Mouse (Mus musculus): ENCODE results near the gene Adamtsl2. TPM values are rescaled to one million over a fixed set of nuclear protein-coding genes. Genes with fewer than 3 reads are reported as not detected.

Gene Adamtsl2
- polyA plus RNA-seq, 1 experiment = 3.1 TPM

- TF ChIP-seq POLR2A (IDR thresholded peaks at IDR 0.05; ENCODE audit: control insufficient read depth, low read depth, low read length) (no peak), CTCF (IDR thresholded peaks at IDR 0.05; ENCODE audit: control insufficient read depth, insufficient read depth, insufficient replicate concordance, low read depth, low read length) (no peak)
- Histone ChIP-seq H3K36me3 (ENCODE audit: control insufficient read depth, insufficient read depth, low read length) (no peaks in the 10 kb centered on the region), H3K4me3 (ENCODE audit: control insufficient read depth, low read depth, low read length) (no peak overlapping the region), H3K27ac (ENCODE audit: control insufficient read depth, insufficient read depth, low read depth, low read length) (no peak overlapping the region), H3K27me3 (ENCODE audit: control insufficient read depth, insufficient read depth, low read length) (no peaks in the 10 kb centered on the region), H3K4me1 (ENCODE audit: control insufficient read depth, insufficient read depth, low read length) (no peaks in the 10 kb centered on the region)
Measured at GRCm38 (mm10) chr2:27122578-27122977, 43.4 kb downstream of the Adamtsl2 start.

GRCm38 (mm10) chr2:27123121-27123520, 43.9 kb downstream of the Adamtsl2 start:
- TF ChIP-seq CTCF (IDR thresholded peaks at IDR 0.05; ENCODE audit: control insufficient read depth, insufficient read depth, insufficient replicate concordance, low read depth, low read length) = no peak
- no peak for TF ChIP-seq POLR2A (IDR thresholded peaks at IDR 0.05; ENCODE audit: control insufficient read depth, low read depth, low read length)
- no peak overlapping the region for H3K27ac ChIP-seq (ENCODE audit: control insufficient read depth, insufficient read depth, low read depth, low read length)
- H3K4me1 ChIP-seq (ENCODE audit: control insufficient read depth, insufficient read depth, low read length) = no peaks in the 10 kb centered on the region

GRCm38 (mm10) chr2:27125979-27126378, 46.8 kb downstream of the Adamtsl2 start:
- TF ChIP-seq CTCF (IDR thresholded peaks at IDR 0.05; ENCODE audit: control insufficient read depth, insufficient read depth, insufficient replicate concordance, low read depth, low read length) (peak; percentile 94), POLR2A (IDR thresholded peaks at IDR 0.05; ENCODE audit: control insufficient read depth, low read depth, low read length) (no peak)
- no peak overlapping the region for H3K4me3 ChIP-seq (ENCODE audit: control insufficient read depth, low read depth, low read length)
- H3K36me3 ChIP-seq (ENCODE audit: control insufficient read depth, insufficient read depth, low read length) = no peaks in the 10 kb centered on the region
- no peak overlapping the region for H3K27ac ChIP-seq (ENCODE audit: control insufficient read depth, insufficient read depth, low read depth, low read length)
- H3K4me1 ChIP-seq (ENCODE audit: control insufficient read depth, insufficient read depth, low read length) = no peaks in the 10 kb centered on the region
- no peaks in the 10 kb centered on the region for H3K27me3 ChIP-seq (ENCODE audit: control insufficient read depth, insufficient read depth, low read length)

More at GRCm38 (mm10) chr2:27123121-27123520, 43.9 kb downstream of the Adamtsl2 start:
- H3K4me3 ChIP-seq (ENCODE audit: control insufficient read depth, low read depth, low read length) = no peak overlapping the region
- H3K27me3 ChIP-seq (ENCODE audit: control insufficient read depth, insufficient read depth, low read length) = no peaks in the 10 kb centered on the region
- no peaks in the 10 kb centered on the region for H3K36me3 ChIP-seq (ENCODE audit: control insufficient read depth, insufficient read depth, low read length)

GRCm38 (mm10) chr2:27126496-27126895, 47.3 kb downstream of the Adamtsl2 start:
- H3K36me3 ChIP-seq (ENCODE audit: control insufficient read depth, insufficient read depth, low read length) = no peaks in the 10 kb centered on the region
- no peaks in the 10 kb centered on the region for H3K27me3 ChIP-seq (ENCODE audit: control insufficient read depth, insufficient read depth, low read length)
- no peak overlapping the region for H3K27ac ChIP-seq (ENCODE audit: control insufficient read depth, insufficient read depth, low read depth, low read length)
- H3K4me3 ChIP-seq (ENCODE audit: control insufficient read depth, low read depth, low read length) = no peak overlapping the region
- H3K4me1 ChIP-seq (ENCODE audit: control insufficient read depth, insufficient read depth, low read length) = no peaks in the 10 kb centered on the region
- TF ChIP-seq POLR2A (IDR thresholded peaks at IDR 0.05; ENCODE audit: control insufficient read depth, low read depth, low read length) (no peak), CTCF (IDR thresholded peaks at IDR 0.05; ENCODE audit: control insufficient read depth, insufficient read depth, insufficient replicate concordance, low read depth, low read length) (no peak)

- no peak for TF ChIP-seq POLR2A (IDR thresholded peaks at IDR 0.05; ENCODE audit: control insufficient read depth, low read depth, low read length)
- no peak for TF ChIP-seq CTCF (IDR thresholded peaks at IDR 0.05; ENCODE audit: control insufficient read depth, insufficient read depth, insufficient replicate concordance, low read depth, low read length)
- Histone ChIP-seq H3K4me1 (ENCODE audit: control insufficient read depth, insufficient read depth, low read length) (no peaks in the 10 kb centered on the region), H3K27ac (ENCODE audit: control insufficient read depth, insufficient read depth, low read depth, low read length) (no peak overlapping the region), H3K4me3 (ENCODE audit: control insufficient read depth, low read depth, low read length) (no peak overlapping the region), H3K27me3 (ENCODE audit: control insufficient read depth, insufficient read depth, low read length) (no peaks in the 10 kb centered on the region), H3K36me3 (ENCODE audit: control insufficient read depth, insufficient read depth, low read length) (no peaks in the 10 kb centered on the region)
Measured at GRCm38 (mm10) chr2:27128990-27129389, 49.8 kb downstream of the Adamtsl2 start.

- TF ChIP-seq CTCF (IDR thresholded peaks at IDR 0.05; ENCODE audit: control insufficient read depth, insufficient read depth, insufficient replicate concordance, low read depth, low read length) (no peak), POLR2A (IDR thresholded peaks at IDR 0.05; ENCODE audit: control insufficient read depth, low read depth, low read length) (no peak)
- Histone ChIP-seq H3K4me1 (ENCODE audit: control insufficient read depth, insufficient read depth, low read length) (no peaks in the 10 kb centered on the region), H3K27ac (ENCODE audit: control insufficient read depth, insufficient read depth, low read depth, low read length) (no peak overlapping the region), H3K4me3 (ENCODE audit: control insufficient read depth, low read depth, low read length) (no peak overlapping the region), H3K27me3 (ENCODE audit: control insufficient read depth, insufficient read depth, low read length) (no peaks in the 10 kb centered on the region), H3K36me3 (ENCODE audit: control insufficient read depth, insufficient read depth, low read length) (no peaks in the 10 kb centered on the region)
Measured at GRCm38 (mm10) chr2:27135935-27136334, 56.8 kb downstream of the Adamtsl2 start.

- no peak for TF ChIP-seq CTCF (IDR thresholded peaks at IDR 0.05; ENCODE audit: control insufficient read depth, insufficient read depth, insufficient replicate concordance, low read depth, low read length)
- no peak for TF ChIP-seq POLR2A (IDR thresholded peaks at IDR 0.05; ENCODE audit: control insufficient read depth, low read depth, low read length)
- no peaks in the 10 kb centered on the region for H3K4me1 ChIP-seq (ENCODE audit: control insufficient read depth, insufficient read depth, low read length)
- H3K36me3 ChIP-seq (ENCODE audit: control insufficient read depth, insufficient read depth, low read length) = no peaks in the 10 kb centered on the region
- no peak overlapping the region for H3K27ac ChIP-seq (ENCODE audit: control insufficient read depth, insufficient read depth, low read depth, low read length)
- no peaks in the 10 kb centered on the region for H3K27me3 ChIP-seq (ENCODE audit: control insufficient read depth, insufficient read depth, low read length)
- no peak overlapping the region for H3K4me3 ChIP-seq (ENCODE audit: control insufficient read depth, low read depth, low read length)
Measured at GRCm38 (mm10) chr2:27136336-27136735, 57.2 kb downstream of the Adamtsl2 start.

GRCm38 (mm10) chr2:27136789-27137188, 57.6 kb downstream of the Adamtsl2 start:
- no peak overlapping the region for H3K4me3 ChIP-seq (ENCODE audit: control insufficient read depth, low read depth, low read length)
- H3K27ac ChIP-seq (ENCODE audit: control insufficient read depth, insufficient read depth, low read depth, low read length) = no peak overlapping the region
- H3K4me1 ChIP-seq (ENCODE audit: control insufficient read depth, insufficient read depth, low read length) = no peaks in the 10 kb centered on the region; the same call in 1 of the 2 replicates
- no peaks in the 10 kb centered on the region for H3K27me3 ChIP-seq (ENCODE audit: control insufficient read depth, insufficient read depth, low read length)
- H3K36me3 ChIP-seq (ENCODE audit: control insufficient read depth, insufficient read depth, low read length) = no peaks in the 10 kb centered on the region
- TF ChIP-seq POLR2A (IDR thresholded peaks at IDR 0.05; ENCODE audit: control insufficient read depth, low read depth, low read length) (no peak), CTCF (IDR thresholded peaks at IDR 0.05; ENCODE audit: control insufficient read depth, insufficient read depth, insufficient replicate concordance, low read depth, low read length) (no peak)

All from testis, adult 2 months (tissue).